Mouse (Mus musculus): ENCODE measurements around the gene Prkca. TPM values are rescaled to one million over a fixed set of nuclear protein-coding genes. Genes with fewer than 3 reads are reported as not detected.

The Prkca gene
- total RNA-seq, 1 experiment from 2014 or later: 15.6 TPM

DNA sequence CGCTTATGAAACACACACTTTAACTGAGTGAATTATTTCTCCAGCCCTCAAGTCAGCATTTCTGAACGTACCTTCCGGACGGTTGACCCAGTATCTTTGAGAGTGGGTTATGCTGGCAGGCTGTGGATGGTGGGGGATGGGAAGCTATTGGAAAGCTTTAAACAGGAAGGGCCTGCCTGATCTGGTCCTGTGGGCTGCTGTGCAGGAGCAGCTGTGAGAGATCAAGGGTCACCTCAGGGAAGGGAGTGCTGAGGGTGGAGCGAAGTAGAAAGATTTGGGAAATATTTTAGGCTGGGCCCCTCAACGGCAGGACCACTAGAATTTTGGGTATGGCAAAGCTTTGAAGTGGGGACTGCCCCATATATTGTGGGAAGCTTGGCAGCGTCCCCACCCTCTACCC is 412.0 kb downstream of the Prkca start:
- no peak for ATAC-seq (replicated peaks; ENCODE audit: low read depth, poor library complexity, severe bottlenecking)

DNA sequence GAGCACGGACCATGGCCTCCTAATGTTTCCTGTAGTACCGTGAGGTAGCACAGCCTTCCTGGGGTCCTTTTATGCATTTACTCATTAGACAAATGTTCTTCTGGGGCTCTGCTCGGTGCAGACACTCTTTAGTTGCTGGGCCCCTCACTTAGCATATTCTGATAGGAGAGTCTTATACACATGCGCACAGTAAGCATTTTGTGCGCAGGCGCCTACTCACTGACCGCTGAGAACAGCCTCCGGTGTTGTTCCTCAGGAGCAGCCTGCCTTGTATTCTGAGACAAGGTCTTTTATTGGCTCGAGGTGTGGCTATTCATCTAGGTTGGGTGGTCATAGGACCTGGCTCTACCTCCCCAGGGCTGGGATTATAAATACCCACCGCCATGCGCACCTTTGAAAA is 412.4 kb downstream of the Prkca start:
- no peak for ATAC-seq (replicated peaks; ENCODE audit: low read depth, poor library complexity, severe bottlenecking)

DNA sequence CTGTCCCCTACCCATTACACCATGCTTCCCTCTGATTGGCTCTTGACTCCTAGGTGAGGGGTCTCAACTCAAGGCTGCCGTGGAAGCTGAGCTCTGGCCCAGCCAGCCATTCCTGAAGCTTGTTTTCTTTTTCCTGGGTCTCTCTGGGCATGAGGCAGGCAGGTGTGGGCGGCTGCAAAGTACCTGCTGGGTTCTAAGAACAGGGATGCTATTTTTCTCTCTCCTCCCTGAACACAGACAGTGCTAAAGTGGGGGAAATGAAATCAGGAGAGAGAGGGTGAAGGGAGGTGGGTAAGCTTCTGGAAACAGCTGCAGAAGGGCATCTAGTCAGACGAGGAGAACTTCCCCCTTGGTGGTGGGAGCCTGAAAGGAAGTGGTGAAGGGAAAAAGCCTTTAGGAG is 414.0 kb downstream of the Prkca start:
- no peak for ATAC-seq (replicated peaks; ENCODE audit: low read depth, poor library complexity, severe bottlenecking)

DNA sequence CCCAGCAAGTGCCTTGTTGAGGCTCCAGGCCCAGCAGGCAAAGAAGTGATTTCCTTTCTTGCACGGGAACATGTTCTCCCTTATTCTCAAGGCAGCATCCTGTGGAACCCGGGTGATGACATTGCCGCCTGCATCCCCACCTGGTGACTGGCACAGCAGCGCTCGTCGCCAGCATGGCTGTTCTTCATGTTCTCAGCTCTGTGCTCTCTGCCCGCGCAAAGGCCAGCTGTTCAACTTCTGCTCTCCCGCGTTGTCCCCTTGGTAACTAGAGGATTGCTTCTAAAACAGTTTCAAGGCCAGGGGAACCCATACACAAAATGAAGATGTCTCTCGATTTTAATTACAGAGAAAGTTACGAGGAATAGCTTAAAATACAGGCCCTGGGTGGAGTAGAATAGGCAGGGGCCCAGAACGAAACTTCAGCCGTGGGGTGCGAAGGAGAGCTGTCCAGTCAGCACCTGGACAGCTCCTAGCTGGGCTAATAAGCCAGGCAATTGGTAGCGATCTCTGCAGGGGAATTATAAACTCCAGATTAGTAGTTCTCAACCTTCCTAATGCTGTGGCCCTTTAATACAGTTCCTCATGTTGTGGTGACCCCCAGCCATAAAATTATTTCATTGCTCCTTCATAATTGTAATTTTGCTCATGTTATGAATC is 423.7 kb downstream of the Prkca start:
- ATAC-seq (replicated peaks; ENCODE audit: low read depth, poor library complexity, severe bottlenecking): peak; percentile 69; the same call in 1 of the 2 replicates

DNA sequence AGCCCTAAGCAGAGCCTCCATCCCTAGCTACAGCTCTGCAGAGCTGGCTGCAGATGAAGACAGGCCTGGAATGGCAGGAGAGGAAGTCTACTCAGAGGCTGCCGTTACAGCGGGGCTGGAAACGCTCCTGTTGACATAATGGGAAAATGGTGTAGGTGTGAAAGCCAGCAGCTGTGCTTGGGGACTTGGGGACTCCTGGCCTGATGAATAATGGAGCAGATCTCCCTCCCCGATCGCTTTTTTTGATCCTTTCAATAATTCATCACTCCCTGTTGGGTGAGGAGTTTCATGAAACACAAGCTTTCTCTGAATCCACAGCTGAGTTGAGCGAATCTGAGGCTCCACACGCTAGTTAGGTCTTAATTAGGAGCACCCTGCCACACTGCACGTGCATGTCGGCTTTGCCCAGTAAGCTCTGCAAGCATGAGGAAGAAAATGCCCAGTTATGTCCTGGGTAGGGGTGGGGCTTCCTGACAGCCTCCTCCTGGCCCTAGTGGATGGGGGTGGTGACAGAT is 425.9 kb downstream of the Prkca start:
- ATAC-seq (replicated peaks; ENCODE audit: low read depth, poor library complexity, severe bottlenecking): no peak

DNA sequence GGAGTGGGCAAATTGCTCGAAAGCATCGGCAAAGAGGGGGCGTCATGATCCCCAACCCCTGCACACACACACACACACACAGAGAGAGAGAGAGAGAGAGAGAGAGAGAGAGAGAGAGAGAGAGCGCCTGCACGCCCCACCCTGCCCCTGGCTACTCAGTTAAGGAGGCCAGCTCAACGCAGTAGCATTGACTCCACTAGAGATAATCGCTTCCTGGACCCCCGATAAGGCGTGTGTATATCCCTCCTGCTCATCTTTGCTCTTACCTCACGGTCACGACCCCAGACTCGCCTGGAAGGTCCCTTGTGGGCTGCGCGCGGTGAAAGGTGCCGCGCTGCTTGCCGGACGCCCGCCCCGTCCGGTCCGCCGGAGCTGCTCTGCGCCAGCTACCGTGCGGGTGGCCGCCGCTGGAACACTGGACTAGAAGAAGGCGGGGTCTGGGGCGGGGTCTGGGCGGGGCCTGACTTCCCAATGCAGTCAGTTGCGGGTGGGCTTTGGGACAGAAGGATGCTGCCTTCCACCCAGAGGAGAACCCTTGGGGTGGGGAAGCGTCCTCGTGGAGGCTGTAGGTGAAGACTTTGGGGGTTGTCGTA is 429.0 kb downstream of the Prkca start, which contains the start of gene Cacng5:
Cacng5 (minus strand) TSS at position 422 of the 593 bp plus-strand sequence.
- no peak for ATAC-seq (replicated peaks; ENCODE audit: low read depth, poor library complexity, severe bottlenecking)

DNA sequence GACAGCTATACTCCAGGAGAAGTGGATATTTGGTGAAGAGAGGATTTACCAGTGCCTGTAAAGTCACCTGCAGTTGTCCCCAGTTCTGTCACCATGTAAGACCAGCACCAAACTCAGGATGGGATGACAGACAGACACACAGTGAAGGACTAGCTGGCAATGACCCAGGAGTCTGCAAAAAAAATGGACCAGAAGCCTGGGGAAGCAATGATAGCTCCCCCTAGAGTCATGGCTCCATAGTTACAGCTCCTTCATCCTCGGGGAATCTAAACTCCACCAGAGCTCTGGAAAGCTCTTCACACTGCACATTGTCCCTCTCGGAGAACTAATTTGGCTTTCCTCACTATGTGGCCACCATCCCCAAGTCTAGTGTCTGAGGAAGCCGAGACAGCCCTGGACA is 430.4 kb downstream of the Prkca start:
- no peak for ATAC-seq (replicated peaks; ENCODE audit: low read depth, poor library complexity, severe bottlenecking)

DNA sequence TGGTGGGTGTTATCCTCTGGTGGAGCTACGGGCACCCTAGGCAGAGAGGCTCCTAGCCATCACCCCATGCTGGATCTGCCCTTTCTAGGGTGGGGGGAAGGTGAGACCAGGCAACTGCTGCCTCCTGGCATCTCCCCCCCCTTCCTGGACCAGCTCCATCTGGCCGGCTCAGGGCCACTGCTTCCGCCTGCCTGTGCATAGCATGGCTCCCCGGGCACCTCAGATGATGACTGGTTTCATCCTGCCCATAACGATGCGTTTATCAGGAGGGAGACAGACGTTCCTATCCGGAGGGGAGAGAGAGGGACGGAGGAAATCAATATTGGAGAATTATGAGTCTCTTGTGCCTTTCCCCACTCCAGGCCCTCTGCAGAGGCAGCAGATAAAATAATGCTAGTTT is 438.4 kb downstream of the Prkca start:
- no peak for ATAC-seq (replicated peaks; ENCODE audit: low read depth, poor library complexity, severe bottlenecking)

DNA sequence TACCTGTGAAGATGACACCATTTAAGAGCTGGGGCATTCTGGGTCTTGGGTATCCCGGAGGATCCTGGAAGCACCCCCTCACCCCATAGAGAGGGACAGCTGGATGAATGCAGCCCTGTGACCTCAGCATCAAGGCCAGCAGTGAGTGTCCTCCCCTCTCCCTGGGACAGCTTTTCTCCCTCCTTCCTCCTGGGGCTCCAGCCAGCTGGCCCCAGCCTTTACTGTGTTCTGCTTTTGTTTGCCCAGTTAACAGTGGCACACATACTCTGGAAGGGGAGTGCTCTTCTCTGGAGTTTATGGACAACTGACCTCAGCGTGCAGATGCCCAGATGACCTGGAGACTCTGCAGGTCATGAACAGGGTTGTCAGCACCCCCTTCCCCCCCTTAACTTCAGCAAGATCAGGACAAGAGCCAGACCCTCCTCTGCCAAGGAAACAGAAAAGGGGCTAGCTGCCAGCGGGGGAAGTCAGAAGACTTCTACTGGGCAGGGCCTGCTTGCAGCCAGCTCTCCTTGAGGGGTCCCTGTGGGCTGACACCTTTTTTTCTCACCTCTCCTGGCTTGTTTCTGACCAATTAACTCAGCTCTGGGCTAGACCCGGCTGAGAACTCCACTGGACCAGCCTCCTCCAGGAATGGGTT is 439.6 kb downstream of the Prkca start:
- no peak for ATAC-seq (replicated peaks; ENCODE audit: low read depth, poor library complexity, severe bottlenecking)

DNA sequence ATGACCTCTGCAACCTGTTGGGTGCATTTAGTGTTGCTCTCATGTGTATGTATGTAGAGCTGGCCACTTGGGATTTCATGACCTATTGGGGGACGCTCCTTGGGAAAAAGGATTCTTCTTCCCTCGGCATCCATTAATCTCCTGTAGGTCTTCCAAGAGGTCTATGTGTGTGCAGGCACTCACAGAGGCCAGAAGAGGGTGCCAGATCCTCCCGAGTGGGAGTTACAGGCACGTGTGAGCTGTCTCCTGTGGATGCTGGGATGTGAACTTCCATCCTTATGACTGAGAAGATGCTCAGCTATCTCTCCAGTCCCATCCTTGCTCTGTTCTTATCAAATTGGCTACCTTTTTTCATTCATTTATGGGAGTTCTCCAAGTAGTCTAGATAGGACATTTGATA is 443.3 kb downstream of the Prkca start:
- no peak for ATAC-seq (replicated peaks; ENCODE audit: low read depth, poor library complexity, severe bottlenecking)

DNA sequence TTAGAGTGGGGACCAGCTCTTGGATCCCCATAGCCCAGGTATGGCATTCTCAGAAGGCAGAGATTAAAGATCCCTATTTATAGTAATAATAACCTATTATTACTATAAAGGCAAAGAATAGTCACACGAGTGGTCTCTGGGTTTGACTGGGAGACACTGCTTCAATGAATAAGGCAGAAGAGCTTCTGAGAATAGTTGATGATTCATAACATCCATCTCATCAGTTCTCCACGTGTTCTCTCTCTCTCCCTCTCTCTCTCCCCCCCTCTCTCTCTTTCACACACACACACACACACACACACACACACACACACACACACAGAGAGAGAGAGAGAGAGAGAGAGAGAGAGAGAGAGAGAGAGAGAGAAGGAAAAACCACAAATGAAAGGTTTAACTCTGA is 445.0 kb downstream of the Prkca start:
- no peak for ATAC-seq (replicated peaks; ENCODE audit: low read depth, poor library complexity, severe bottlenecking)

DNA sequence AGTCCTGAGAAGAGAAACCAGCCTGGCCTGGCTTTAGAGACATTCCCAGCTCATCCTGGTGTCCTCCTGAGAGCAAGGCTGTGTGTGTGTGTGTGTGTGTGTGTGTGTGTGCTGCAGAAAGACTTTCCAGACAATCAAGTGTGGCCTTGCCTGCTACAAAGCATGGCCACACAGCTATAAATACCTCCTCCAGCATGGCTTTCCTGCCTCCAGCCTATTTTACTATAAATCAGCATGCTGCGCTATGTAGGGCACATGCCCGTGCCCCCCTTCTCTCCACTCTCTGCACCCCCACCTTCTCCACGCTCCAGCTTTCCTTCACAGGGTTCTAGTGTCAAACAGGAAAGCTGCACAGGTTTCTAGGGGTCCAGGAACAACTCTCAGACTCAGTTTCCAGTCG is 448.1 kb downstream of the Prkca start:
- no peak for ATAC-seq (replicated peaks; ENCODE audit: low read depth, poor library complexity, severe bottlenecking)

DNA sequence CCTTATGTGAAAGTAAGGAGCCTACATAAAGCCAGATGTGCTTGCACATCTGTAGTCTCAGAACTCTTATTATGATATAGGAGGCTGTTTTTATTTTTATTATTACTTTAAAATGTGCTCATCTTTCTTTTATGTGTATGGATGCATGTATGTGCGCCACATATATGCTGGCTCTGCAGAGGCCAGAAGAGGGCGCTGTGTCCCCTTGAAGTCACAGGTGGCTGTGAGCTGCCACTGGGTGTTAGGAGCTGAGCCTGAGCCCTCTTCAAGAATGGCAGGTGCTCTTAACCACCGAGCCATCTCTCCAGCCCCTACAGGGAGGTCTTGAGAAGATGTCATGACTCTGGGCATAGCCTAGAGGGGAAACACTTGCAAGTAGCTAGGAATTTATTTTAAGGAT is 452.4 kb downstream of the Prkca start:
- ATAC-seq (replicated peaks; ENCODE audit: low read depth, poor library complexity, severe bottlenecking): no peak

DNA sequence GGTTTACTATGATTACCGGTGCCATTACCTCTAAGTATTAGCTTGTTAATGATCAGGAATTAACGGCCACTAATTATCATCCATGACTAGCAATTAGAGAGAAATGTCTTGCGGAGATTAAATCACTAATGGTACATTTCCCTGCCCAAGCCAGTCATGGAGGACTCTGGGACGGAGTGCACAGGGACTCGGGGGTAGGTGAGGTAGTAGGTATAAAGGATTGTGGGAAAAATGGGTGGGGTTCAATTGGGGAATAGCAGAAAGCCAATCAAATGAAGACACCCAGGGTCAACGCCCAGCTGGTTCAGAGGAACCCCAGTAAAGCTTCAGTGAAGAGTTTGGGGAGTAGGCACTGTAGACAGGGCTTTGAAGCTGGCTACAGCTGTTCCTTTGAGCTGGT is 456.4 kb downstream of the Prkca start:
- ATAC-seq (replicated peaks; ENCODE audit: low read depth, poor library complexity, severe bottlenecking): no peak

Other genes starting within 250 kb of the Prkca start
- gene Apoh, start 574 bp downstream of the Prkca start, total RNA-seq (2017): not detected in 2 replicates
- gene Cep112, start 81.3 kb upstream of the Prkca start, total RNA-seq (2017): 2.3 and 2.7 TPM in 2 replicates